Mouse (Mus musculus) cerebellum, adult 2 months (tissue): ENCODE data around the gene Khk.

ENCODE experiments used
- CTCF ChIP-seq: fragments of 200-500 bp; IDR thresholded peaks from 2 replicates; pipeline ENCODE4 v1.5.1; 2011; ENCODE audit warnings: low read depth, mild to moderate bottlenecking, control low read depth, low read length, moderate library complexity, borderline replicate concordance; ENCODE audit not compliant: insufficient read depth
- POLR2A ChIP-seq: fragments of 200-500 bp; IDR thresholded peaks from 2 replicates; pipeline ENCODE4 v1.6.1; 2011; ENCODE audit warnings: low read length, control low read depth, borderline replicate concordance; ENCODE audit not compliant: insufficient read depth

DNA sequence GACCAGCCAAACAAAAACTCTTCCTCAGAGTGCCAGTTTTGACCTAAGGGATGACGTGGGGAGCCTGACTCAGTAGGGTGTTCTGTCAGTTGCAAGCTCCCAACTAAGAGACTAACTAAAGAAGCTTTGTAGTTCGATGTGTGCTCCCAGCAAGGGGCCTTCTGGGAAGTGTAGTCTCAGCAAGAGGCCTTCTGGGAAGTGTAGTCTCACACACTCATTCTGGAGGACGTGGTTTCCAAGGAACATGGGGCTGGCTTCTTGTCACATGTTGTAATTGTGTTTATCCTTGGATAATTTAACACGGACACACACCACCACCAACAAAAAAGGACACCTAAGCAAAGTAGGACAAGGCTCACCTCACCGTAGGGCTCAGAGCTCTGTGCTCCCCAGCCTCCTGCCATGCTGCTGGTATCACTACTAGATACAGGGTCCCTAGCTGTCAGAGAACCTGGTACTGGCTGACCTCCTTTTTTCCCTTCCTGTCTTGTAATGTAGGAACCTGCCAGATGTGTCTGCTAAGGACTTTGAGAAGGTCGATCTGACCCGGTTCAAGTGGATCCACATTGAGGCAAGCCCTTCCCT is 6.8 kb downstream of the Khk start:
- no peak for TF ChIP-seq CTCF
- TF ChIP-seq POLR2A, result no peak
